Mouse (Mus musculus): ENCODE data around the gene Taok3.

The Taok3 gene

GRCm38 (mm10) chr5:117143721-117144135 lies 23.8 kb downstream of the Taok3 start:
- DNase-seq (ENCODE audit: low spot score) = peak; percentile 57

GRCm38 (mm10) chr5:117146165-117146564 lies 26.2 kb downstream of the Taok3 start:
- DNase-seq (ENCODE audit: low spot score) = no peak

GRCm38 (mm10) chr5:117147187-117148095 lies 27.5 kb downstream of the Taok3 start:
- DNase-seq (ENCODE audit: low spot score) = no peak

- no peak for DNase-seq (ENCODE audit: low spot score)
These were observed 29.4 kb downstream of the Taok3 start for GRCm38 (mm10) chr5:117149054-117149942.

- DNase-seq (ENCODE audit: low spot score) = no peak
These were observed 30.1 kb downstream of the Taok3 start for GRCm38 (mm10) chr5:117150068-117150467.

- DNase-seq (ENCODE audit: low spot score) = no peak
These were observed 33.0 kb downstream of the Taok3 start for GRCm38 (mm10) chr5:117152944-117153343.

- no peak for DNase-seq (ENCODE audit: low spot score)
These were observed 33.7 kb downstream of the Taok3 start for GRCm38 (mm10) chr5:117153527-117154091.

GRCm38 (mm10) chr5:117158335-117159018 lies 38.5 kb downstream of the Taok3 start:
- DNase-seq (ENCODE audit: low spot score) = no peak

- no peak for DNase-seq (ENCODE audit: low spot score)
These were observed 39.4 kb downstream of the Taok3 start for GRCm38 (mm10) chr5:117159326-117159725.

GRCm38 (mm10) chr5:117159805-117160291 lies 39.9 kb downstream of the Taok3 start:
- DNase-seq (ENCODE audit: low spot score) = no peak

GRCm38 (mm10) chr5:117160499-117160898 lies 40.6 kb downstream of the Taok3 start:
- no peak for DNase-seq (ENCODE audit: low spot score)

- DNase-seq (ENCODE audit: low spot score) = no peak
These were observed 43.9 kb downstream of the Taok3 start for GRCm38 (mm10) chr5:117163790-117164189.

GRCm38 (mm10) chr5:117164516-117164915 lies 44.6 kb downstream of the Taok3 start:
- no peak for DNase-seq (ENCODE audit: low spot score)

GRCm38 (mm10) chr5:117164923-117165322 lies 45.0 kb downstream of the Taok3 start:
- no peak for DNase-seq (ENCODE audit: low spot score)

- no peak for DNase-seq (ENCODE audit: low spot score)
These were observed 46.0 kb downstream of the Taok3 start for GRCm38 (mm10) chr5:117165946-117166345.

GRCm38 (mm10) chr5:117166811-117167365 lies 47.0 kb downstream of the Taok3 start:
- no peak for DNase-seq (ENCODE audit: low spot score)

GRCm38 (mm10) chr5:117168351-117169100 lies 48.6 kb downstream of the Taok3 start:
- no peak for DNase-seq (ENCODE audit: low spot score)

GRCm38 (mm10) chr5:117174057-117174456 lies 54.1 kb downstream of the Taok3 start:
- DNase-seq (ENCODE audit: low spot score) = no peak

GRCm38 (mm10) chr5:117175896-117176295 lies 56.0 kb downstream of the Taok3 start:
- DNase-seq (ENCODE audit: low spot score) = no peak

GRCm38 (mm10) chr5:117178079-117178478 lies 58.1 kb downstream of the Taok3 start:
- DNase-seq (ENCODE audit: low spot score) = no peak

GRCm38 (mm10) chr5:117178486-117178885 lies 58.6 kb downstream of the Taok3 start:
- no peak for DNase-seq (ENCODE audit: low spot score)

Data from testis, postnatal 10 days (tissue).